Mouse (Mus musculus): ENCODE data around the gene Prkag2.

Gene Prkag2

DNA sequence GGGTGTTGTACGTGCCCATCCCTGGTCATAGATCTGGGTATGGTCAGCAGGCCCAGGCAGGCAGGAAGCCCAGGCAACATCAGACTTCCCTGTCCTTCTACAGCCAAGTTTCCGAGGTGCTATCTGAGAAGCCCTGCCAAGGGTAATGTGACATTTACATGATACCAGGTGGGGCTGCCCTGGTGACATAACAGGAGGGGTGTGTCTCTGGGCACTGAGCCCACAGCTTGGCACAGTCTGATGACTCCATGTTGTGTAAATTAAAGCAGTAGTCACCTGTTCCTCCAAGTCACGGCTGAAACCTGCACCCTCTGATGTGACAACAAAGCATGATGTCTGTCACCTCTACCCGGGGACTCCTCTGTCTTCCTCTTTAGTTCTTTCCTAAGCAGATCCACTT, 136.7 kb downstream of the Prkag2 start:
- peak; percentile 62 to 73 for DNase-seq

DNA sequence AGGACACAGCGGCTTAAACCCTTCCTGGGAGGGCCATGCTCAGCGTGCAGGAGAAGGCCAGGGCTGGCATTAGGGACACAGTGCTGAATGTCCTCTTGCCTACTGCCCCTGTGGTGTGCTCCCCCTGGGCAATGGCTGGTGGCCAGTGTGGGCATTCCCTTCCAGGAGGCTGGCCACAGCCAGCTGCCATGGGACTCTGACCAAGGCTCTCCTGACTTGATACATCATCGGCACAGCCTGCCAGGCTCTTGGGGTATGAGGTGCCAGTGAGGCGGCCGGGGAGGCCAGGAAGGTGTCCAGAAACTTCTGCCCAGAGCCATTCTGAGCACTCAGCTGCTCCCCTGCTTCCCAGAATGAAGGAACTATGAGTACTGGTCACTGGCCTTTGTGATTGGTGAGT, 139.7 kb downstream of the Prkag2 start:
- DNase-seq: peak; percentile 27 to 38

DNA sequence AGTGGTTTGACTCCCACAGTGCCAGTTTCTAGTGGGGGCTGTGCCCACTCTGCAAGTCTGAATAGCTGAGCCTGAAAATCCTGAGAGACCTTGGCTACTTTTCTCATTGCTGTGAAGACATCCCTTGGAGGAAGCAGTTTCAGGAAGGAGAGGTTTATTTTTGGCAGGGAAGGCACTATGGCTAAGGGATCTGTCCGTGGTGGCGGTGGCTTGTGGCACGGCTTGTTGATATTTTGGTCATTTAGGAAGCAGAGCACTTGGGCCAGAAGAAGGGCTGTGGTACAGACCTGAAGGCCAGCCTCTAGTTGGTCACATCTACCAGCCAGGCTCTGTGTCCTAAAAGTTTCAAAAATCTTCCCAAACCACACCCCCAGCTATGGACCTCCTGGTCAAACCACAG, 140.7 kb downstream of the Prkag2 start:
- DNase-seq: no peak

DNA sequence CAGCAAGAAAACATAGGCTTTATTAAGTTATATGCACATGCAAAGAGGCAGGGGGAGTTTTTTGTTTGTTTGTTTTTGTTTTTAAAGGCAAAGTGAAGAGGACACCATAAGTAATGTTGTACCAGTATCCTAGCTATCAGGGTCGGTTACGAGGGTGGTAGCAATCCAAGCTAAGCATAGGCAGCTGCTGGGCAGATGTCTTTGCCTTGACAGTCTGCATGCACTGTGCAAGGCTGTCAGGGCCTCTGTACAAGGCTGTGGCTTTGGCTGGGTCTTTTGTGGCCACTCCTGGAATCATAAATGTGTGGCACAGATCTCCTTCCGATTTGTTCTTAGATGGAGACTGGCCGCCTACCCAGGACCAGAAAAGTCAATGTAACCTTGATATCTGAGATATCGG, 141.8 kb downstream of the Prkag2 start:
- no peak for DNase-seq

DNA sequence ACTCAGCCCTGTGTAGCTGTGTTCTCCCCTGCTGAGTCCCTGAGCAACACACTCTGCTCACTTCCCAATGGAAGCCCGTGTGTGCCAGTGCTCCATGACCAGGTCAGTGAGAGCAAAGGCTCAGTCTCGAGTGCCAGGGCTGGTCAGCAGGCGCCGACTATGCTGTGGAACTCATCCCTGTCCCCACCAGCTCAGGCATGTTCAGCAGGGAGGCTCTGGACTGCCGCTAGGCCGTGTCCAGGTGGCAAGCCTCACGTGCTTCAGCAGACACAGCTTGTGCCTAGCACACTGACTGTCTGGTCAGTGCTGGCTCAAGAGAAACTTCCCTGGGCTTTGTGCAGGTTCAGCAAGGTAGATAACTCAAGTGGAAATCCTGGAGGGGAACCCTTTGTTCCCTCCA, 143.6 kb downstream of the Prkag2 start:
- no peak for DNase-seq

DNA sequence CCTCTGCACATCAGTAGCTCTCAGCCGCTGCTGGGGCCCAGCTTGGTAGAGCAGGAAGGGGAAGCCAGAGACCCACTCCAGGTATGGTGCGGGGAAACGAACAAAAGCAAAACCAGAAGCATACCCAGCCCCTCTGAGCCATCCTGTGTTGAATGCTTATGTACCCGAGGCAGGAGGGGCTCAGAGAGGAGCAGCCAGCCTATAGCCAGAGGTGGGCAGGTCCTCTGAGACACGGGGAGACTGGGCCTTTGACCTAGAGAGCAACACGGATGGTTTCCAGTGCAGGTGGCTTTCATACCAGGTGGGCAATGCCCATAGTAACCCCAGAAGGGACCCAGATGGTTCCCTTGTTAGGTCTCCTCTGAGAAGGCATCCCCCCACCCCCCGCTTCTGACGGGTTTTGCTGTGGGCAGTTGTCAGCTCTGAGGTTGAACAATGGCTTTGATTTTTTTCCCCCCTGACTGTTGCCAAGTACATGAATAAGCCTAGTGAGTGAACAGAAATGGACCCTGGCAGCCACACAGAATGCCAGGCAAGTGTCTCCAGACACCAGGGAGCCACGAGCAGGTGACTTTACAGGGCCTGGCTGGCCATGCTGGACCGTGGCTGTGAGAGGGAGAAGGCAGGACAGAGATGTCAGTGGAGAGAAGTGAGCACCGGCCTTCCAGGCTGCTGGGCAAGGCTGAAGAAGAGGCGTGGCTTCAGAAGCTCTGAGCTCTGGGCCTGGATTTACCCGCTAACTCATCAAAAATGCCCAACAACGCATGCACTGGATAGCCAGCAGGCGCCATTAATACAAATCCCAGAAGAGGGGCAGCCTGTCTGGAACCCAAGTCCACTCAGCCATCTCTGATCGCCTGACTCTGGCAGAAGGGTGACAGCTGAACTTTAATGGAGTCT, 147.3 kb downstream of the Prkag2 start:
- peak; percentile 46 to 47 for DNase-seq

DNA sequence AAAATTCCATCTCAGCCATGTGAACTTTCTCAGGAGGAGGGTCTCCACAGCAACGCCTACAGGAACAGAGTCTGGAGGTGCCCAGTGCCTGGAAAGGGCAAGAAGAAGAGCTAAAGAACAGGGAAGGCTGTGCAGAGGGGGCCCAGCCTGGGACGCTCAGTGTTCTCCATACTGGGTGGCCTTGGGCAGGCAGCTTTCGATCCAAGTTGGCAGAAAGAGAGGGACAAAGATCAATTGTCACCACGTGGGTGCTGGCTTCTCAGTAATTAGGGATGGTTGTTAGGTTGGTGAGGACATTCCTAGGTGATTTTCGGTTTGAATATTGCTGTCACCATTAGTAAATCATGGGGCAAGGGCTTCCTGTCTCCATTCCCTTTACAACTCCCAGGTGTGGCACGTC, 148.2 kb downstream of the Prkag2 start:
- no peak for DNase-seq

DNA sequence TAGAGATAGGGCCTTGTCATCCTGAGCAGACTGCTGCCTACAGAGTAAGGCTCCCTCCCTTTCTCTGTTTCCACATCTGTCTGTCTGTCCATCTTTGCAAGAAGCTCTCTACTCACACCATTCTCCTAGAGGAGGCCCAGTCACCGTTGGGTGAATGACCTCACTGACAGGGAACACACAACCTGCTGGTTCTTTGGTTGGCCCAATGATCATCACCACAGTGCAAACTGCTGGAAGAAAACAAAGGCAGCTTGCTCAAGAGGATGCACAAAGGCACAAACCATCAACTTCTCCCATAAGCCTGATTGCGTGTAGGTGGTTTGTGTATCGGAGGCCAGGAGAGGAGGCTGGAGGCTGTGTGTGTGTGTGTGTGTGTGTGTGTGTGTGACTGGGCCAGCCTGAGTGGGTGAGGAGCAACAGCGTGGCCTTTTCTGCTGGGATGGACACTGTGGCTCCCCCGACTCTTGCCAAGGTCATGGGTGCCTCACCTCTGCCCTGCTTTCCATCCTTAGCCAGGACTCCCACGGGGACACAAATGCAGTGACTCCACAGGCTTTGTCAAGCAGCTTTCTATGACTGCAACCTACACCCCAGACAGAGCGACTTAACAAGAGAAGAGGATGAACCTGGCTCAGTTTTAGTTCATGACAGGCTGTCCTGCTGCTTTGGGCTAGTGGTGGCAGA, 149.4 kb downstream of the Prkag2 start:
- DNase-seq: no peak

DNA sequence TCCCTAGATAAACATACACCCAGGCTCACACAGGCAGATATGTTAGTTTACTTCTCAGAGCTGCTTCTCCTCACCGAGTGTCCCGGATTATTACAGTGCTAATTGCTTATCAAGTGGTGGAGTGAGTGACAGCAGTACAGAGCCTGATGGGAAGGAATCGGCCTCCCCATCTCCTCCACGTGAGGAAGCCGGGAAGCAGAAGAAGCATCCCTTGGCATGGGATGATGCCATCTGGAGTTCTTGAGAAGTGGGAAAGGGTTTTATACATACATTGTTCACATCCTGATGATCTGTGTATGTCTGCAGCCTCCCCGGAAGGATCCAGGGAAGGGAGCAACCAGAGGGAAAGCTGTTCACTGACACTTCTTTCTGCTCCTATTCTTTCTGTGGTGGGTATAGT, 150.4 kb downstream of the Prkag2 start:
- DNase-seq: peak in 1 of 2 experiments; percentile 17

DNA sequence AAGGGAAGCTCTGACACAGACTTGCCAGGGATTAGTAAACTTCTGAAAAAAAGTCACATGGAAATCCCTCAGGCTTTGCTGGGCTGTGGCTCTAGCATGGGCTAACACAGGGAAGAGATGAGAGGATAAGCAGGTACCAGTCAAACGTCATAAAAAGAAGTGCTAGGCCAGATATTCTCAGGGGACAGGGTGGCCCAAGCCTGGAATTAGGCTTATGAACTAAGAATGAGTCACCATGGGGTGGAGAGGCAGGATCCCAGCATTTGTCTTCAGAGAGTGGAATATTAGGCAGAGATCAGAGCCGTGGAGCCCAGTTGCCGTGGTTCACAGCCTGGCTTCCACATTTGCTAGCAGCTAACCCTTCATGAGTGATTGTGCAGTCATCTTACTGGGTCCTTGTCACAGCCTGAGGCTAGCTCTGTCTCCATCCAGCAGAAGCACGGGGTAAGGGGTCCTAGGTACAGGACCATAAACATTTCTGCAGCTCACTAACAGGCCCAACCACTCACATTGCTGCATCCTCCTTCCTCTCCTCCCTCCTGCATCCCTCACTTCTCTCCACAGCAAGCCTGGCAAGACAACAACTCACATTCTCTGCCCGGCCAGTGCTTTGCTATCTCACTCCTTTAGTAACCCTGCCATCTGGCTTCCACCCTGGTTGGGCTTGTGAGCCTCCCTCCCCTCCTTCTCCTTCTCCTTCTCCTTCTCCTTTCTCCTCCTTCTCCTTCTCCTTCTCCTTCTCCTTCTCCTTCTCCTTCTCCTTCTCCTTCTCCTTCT, 162.2 kb downstream of the Prkag2 start:
- peak; percentile 28 to 54 for DNase-seq

DNA sequence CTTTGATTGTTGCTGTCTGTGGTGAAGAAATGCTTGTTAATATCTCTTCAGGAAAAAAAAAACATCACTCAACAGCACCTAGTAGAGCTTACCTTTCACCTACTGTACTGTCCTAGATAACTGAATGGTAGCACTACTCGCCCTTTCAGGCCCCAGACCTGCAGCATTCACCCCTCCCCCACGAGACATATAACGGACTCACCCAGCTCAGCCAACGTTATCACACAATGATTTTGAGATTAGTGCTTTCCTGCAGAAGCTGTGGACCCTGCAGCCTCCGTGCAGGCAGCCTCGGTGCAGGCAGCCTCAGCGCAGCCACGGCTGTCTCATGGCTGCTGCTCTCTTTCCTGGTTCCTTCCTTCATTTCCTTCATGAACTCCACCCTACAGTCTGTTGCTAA, 164.0 kb downstream of the Prkag2 start:
- DNase-seq: no peak

DNA sequence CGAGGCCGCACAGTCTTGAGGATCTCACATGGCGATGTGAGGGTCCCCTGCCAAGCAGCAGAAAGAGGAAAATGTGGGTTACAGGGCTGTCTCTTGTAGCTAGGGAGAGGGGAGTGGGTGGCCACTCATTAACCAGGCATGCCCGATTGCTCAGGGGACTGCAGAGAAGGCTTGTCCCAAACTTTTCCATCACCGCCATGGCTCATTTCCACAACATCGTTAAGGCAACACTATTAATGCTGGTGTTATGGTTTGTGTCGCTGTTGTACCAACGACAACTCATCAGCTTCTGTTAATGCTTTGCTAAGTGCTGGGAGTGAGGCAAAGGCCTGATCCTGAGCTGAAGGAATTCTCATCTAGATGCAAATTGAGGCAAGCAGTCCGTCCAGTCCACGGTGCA, 165.0 kb downstream of the Prkag2 start:
- no peak for DNase-seq

DNA sequence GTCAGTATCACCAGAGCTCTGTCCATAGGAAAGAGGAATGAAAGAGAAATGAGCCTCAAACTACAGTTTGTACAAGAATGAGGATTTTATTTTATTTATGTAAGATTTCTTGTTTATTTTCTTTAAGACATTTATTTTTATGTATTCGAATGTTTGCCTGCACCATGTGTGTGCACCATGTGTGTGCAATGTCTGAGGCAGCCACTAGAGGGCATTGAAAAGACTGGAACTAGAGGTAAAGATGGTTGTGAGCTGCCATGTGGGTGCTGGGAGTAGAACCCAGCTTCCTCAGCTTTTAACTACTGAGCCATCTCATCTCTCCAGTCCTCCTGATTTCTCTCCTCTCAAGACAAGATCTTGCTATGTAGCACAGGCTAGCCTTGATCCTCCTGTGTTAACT, 166.7 kb downstream of the Prkag2 start:
- no peak for DNase-seq

DNA sequence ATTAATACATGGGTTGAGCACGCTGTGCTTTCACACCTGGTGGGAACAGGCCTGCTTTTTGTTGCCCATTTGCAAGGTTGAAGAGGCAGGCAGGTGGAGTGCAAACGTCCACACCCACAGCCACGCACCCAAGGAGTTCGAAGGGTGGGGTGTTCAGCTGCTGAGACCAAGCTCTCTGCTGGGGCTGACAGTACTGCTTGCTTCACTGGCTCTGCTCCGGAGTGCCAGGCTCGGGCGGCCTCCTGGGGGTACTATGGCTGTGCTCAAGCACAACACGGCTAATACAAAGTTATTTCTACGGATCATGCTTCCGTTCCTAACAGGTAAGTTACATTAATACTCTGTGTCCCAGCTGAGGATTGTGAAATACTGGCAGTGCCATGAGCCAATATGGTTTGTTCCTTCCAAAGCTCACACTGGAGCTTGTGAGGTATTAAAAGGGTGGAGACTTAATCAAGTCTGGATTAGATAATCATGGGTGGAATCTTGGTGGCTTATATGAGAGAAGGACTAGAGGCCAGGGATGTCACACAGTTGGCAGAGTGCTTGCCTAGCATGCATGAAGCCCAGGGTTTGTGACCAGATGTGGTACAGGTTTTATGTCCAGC, 168.8 kb downstream of the Prkag2 start:
- no peak for DNase-seq

DNA sequence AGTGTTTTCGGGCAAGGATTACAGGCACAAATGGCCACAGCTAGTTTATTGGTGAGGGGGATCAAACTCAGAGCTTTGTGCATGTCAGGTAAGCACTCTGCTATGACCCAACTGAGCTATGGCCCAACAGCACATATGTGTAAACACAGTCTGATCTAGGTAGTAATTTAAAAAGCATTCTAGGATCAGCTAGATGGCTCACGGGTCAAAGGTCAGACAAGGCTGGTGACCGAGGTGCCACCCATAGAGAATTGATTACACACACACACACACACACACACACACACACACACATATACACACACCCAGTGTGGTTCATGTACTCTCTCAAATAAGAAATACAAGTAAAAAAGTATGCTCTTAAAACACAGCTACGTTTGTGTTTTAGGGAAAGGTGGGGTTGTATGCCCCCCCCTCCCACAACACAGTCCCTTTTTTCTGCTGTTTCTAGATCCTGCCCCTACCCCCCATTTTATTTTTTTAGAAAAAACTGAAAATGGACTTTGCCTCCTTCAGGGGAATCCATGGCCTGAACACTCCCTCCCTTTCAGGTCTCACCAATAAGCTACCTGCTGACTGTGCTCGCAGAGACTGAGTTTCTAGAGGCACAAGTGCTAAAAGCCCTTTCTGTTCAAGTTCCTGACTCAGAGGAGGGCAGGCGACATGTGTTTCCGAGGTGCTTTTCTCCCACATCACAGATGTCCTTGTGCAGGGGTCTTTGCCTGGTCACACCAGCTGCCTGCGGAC, 169.4 kb downstream of the Prkag2 start:
- DNase-seq: no peak

DNA sequence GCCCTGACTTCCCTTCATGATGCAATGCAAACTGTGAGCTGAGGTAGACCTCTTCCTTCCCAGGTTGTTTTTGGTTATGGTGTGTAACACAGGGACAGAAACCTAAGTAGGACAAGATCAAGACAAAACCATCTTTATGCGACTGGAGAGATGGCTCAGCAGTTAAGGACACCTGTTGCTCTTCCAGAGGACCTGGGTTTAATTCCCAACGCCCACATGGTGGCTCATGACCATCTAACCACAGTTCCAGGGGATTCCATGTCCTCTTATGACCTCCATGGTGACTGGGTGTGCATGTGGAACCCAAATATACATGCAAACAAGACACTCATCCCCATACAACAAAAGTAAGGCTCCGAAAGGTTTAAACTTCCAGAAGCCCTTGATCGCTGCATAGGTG, 171.6 kb downstream of the Prkag2 start:
- DNase-seq: no peak

DNA sequence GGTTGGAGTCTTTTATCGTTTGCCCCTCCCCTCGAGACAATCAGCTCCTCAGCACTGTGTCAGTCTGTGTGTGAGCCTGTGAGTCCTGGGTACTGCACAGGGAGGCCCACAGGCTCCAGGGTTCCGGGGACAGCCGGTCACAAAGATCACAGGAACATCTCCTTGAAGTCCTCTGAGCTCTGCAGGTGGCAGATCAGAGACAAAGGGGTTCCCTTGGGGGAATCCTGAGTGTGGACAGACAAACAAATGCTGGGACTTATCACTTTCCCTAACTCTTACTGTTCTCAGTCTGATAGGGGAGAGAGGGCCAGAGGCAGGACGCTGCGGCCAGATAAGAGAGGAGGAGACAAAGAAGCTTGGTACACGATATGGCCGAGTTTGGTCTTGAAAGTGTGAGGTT, 172.7 kb downstream of the Prkag2 start:
- DNase-seq: no peak

DNA sequence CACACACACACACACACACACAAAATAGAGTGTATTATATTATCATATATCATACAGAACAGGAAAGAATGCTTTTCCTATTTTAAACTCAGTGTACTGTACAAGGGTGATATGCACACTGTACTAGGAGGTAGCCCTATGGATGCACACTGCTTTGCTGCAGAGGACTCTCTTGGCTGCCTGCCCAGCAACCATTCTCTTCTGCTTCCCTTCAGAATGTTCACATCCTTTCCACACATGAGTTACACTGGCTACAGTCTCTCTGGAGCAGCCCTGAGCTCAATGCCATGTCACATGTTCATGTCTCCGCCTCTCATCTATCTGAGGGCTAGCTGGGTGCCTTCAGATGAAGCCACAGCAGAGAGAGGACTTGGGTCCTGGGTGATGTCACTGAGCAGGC, 181.3 kb downstream of the Prkag2 start:
- no peak for DNase-seq

DNA sequence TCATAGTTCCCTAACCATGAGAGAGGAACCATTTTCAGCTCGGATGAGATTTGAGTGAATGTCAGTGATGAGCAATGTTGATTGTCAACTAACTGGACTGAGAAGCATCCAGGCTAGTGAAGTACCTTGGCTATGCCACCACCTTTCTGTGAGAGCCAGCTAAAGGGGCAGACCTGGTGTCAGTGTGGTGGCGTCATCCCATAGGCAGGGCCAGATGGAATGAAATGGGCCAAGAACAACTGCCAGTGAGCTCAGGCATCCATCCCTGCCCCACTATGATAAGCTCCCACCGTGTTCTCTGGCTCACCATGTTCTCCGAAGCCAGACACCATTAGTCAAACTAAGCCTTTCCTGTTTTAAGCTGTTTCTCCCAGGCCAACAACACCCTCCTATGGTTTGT, 183.9 kb downstream of the Prkag2 start:
- DNase-seq: peak; percentile 34 to 40

DNA sequence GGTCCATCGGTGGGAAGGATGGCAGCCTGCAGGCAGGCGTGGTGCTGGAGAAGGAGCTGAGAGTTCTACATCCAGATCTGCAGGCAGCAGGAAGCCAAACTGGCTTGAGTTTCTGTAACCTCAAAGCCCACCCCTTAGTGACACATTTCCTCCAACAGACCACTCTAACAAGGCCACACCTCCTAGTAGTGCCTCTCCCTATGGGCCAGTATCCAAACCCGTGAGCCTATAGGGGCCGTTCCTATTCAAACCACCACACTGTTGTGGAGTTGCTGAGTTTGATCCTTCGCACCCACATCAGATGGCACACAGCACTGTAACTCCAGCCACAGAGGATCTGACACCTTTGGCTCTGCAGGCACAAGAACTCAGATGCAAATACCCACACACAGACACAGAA, 185.3 kb downstream of the Prkag2 start:
- DNase-seq: no peak

DNA sequence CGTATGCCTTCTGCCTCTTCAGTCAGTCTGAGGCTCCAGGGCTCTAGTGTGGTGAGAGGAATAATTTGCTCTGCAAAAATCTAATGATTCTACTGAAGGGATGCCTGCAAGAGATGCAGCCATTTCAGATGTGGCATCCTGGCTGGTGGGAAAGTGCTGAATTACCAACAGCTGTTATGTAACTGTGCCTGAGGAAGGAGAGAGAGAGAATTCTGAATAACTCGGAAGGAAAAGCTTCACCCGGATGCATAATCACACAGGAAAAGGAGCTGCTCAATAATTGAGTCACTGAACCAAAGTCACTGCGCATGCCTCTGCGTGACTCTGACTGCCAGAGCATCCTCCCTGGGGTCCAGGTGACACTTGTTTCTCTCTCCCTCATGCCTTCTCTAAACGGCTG, 186.8 kb downstream of the Prkag2 start:
- no peak for DNase-seq

All from cerebellum, postnatal 36 days (tissue).